Comparison of ENCODE assay signal across 9 mouse cellular contexts in the genomic region with DNA sequence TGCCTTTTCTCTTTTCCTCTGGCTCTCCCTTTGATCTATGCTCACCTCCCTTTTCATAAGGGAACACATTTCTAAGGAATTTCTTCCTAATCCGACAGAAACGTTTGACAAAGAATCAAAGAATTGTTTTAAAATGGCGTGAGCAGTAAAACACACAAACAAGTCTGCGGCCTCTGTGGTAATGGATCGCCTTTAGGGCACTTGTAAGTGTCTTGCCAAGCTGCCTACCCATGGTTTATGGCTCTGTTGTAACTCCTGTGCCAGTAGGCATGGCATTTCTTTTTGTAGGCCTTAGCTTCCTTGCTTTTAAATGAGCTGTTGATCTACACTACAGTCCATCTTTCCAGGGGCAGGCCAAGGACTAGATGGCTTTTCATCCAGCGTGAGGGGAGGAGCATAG. TPM values are rescaled to one million over a fixed set of nuclear protein-coding genes. Genes with fewer than 3 reads are reported as not detected.
A peak's percentile ranks its signal among the peaks of the same experiment; 100 is the strongest.
DNase-seq lines count a peak whose midpoint lies in the region; ATAC-seq and TF ChIP-seq lines count a peak whose summit lies in the region.
"Had no signal": no experiment of that assay in that cellular context is flagged by ENCODE, and none has a peak within 500 bp of the region (broad histone marks: within the 10 kb centered on the region; RNA-seq: fewer than 3 reads in every experiment).

No protein-coding gene starts in this region.

- peak overlapping the region; percentile 88 for H3K4me3 ChIP-seq in heart, embryonic 16.5 days (ENCODE audit: low read length)
- no peak overlapping the region; the same call in 1 of the 2 replicates for H3K4me3 ChIP-seq in heart, adult 2 months
- peak overlapping the region; percentile 84 for H3K4me3 ChIP-seq in hindbrain, embryonic 13.5 days
- H3K4me3 ChIP-seq in midbrain, embryonic 13.5 days (replicated peaks), result peak overlapping the region; percentile 78

- no peaks in the 10 kb centered on the region for H3K27me3 ChIP-seq in heart, embryonic 16.5 days (ENCODE audit: control insufficient read depth, insufficient read depth, low read length)
- no peaks in the 10 kb centered on the region for H3K27me3 ChIP-seq in heart, adult 2 months (ENCODE audit: control insufficient read depth, insufficient read depth, low read length)
- no peaks in the 10 kb centered on the region for H3K27me3 ChIP-seq in hindbrain, embryonic 13.5 days
- H3K27me3 ChIP-seq in midbrain, embryonic 13.5 days, result peaks cover 5% of the 10 kb centered on the region; the same call in 1 of the 2 replicates

- H3K79me2 ChIP-seq in heart, adult 2 months (replicated peaks; ENCODE audit: control insufficient read depth, insufficient read depth, low read length), result no peaks in the 10 kb centered on the region

- TF ChIP-seq POLR2A in heart, adult 2 months (IDR thresholded peaks at IDR 0.05; ENCODE audit: insufficient read depth, low read depth, low read length), result no peak

- no peak for ATAC-seq in heart, embryonic 16.5 days (replicated peaks; ENCODE audit: extremely low read depth, insufficient read depth, low FRiP score)
- ATAC-seq in hindbrain, embryonic 13.5 days (ENCODE audit: low FRiP score), result no peak
- ATAC-seq in midbrain, embryonic 13.5 days, result no peak

- no peak for DNase-seq in heart, adult 2 months
- DNase-seq in embryo, embryonic 10.5 days (ENCODE audit: low spot score), result peak; percentile 42
- DNase-seq in adrenal gland, postnatal 25 days, result no peak
- DNase-seq in right cerebral cortex, adult 2 months (ENCODE audit: low spot score in 2 of 2), result no peak
- no peak for DNase-seq in heart, postnatal 36 days

- TF ChIP-seq CTCF in heart, adult 2 months (IDR thresholded peaks at IDR 0.05), result no peak

- H3K4me2 ChIP-seq in heart, embryonic 16.5 days (ENCODE audit: low read depth, low read length), result peak overlapping the region; percentile 85
- peak overlapping the region; percentile 84 for H3K4me2 ChIP-seq in hindbrain, embryonic 13.5 days
- peak overlapping the region; percentile 94 for H3K4me2 ChIP-seq in midbrain, embryonic 13.5 days (replicated peaks)

- H3K4me1 ChIP-seq in heart, embryonic 16.5 days (ENCODE audit: control insufficient read depth, insufficient read depth, low read length), result peaks cover 9% of the 10 kb centered on the region
- no peaks in the 10 kb centered on the region; the same call in 1 of the 2 replicates for H3K4me1 ChIP-seq in heart, adult 2 months (ENCODE audit: control insufficient read depth, insufficient read depth, low read length)
- peaks cover 13% of the 10 kb centered on the region for H3K4me1 ChIP-seq in hindbrain, embryonic 13.5 days (replicated peaks)
- H3K4me1 ChIP-seq in midbrain, embryonic 13.5 days (replicated peaks), result peaks cover 12% of the 10 kb centered on the region

- peak overlapping the region; percentile 90 for H3K9ac ChIP-seq in heart, embryonic 16.5 days (ENCODE audit: low read length)
- no peak overlapping the region for H3K9ac ChIP-seq in heart, adult 2 months (ENCODE audit: low read depth, low read length)
- 0 out of 2 replicates have a peak overlapping the region, but pooled peaks have one; percentile 70 for H3K9ac ChIP-seq in hindbrain, embryonic 13.5 days
- peak overlapping the region; percentile 88; the same call in 1 of the 2 replicates for H3K9ac ChIP-seq in midbrain, embryonic 13.5 days (replicated peaks)

- H3K36me3 ChIP-seq in heart, embryonic 16.5 days (ENCODE audit: control insufficient read depth, insufficient read depth), result no peaks in the 10 kb centered on the region
- H3K36me3 ChIP-seq in heart, adult 2 months (ENCODE audit: control insufficient read depth, insufficient read depth, low read length), result no peaks in the 10 kb centered on the region; the same call in 1 of the 2 replicates
- H3K36me3 ChIP-seq in hindbrain, embryonic 13.5 days, result no peaks in the 10 kb centered on the region
- H3K36me3 ChIP-seq in midbrain, embryonic 13.5 days, result no peaks in the 10 kb centered on the region
- H3K36me3 ChIP-seq: G1E had no signal

- peaks cover 3% of the 10 kb centered on the region; the same call in 1 of the 2 replicates for H3K9me3 ChIP-seq in heart, embryonic 16.5 days (replicated peaks; ENCODE audit: control insufficient read depth, low read length)
- no peaks in the 10 kb centered on the region for H3K9me3 ChIP-seq in hindbrain, embryonic 13.5 days
- H3K9me3 ChIP-seq in midbrain, embryonic 13.5 days, result no peaks in the 10 kb centered on the region

- WGBS in heart, embryonic 16.5 days, result 38% methylated on average over 6 of the region's 6 CpGs
- 59% methylated on average over 6 of the region's 6 CpGs for WGBS in heart, adult 2 months
- WGBS in hindbrain, embryonic 13.5 days, result 24% methylated on average over 6 of the region's 6 CpGs
- WGBS in midbrain, embryonic 13.5 days, result 26% methylated on average over 6 of the region's 6 CpGs

- intact Hi-C loops in heart, adult 2 months (cut with DNase I), result loop anchor here (5.0 kb wide), 1 partner anchor 86 kb away; no protein-coding TSS in a partner anchor
- intact Hi-C loops in heart, postnatal 36 days (cut with DNase I), result loop anchor here (5.0 kb wide), 1 partner anchor 81 kb away; no protein-coding TSS in a partner anchor

- no peak for TF ChIP-seq EP300 in heart, adult 2 months (IDR thresholded peaks at IDR 0.05; ENCODE audit: insufficient read depth, low read depth, low read length)

- H3K27ac ChIP-seq in heart, embryonic 16.5 days (ENCODE audit: low read length), result no peak overlapping the region
- H3K27ac ChIP-seq in heart, adult 2 months, result no peak overlapping the region
- H3K27ac ChIP-seq in hindbrain, embryonic 13.5 days, result no peak overlapping the region
- no peak overlapping the region for H3K27ac ChIP-seq in midbrain, embryonic 13.5 days

RNA-seq across cellular contexts. Expression of a gene that starts 0.8 kb away (rescaled TPM):
- 24.1 and 25.1 TPM in 2 replicates for polyA plus RNA-seq in heart, embryonic 16.5 days (2015; fragmentation: Nextera tagmentation; extraction: Ambion mirVana)
- total RNA-seq in heart, adult 2 months (2021), result 1 to 10 TPM; 6.2 to 6.4 TPM
- polyA plus RNA-seq in heart, adult 2 months (2012; rRNA removed), result 2.6 and 4.2 TPM in 2 replicates
- 45.6 and 50.2 TPM in 2 replicates for polyA plus RNA-seq in hindbrain, embryonic 13.5 days (2015; fragmentation: Nextera tagmentation; extraction: Ambion mirVana)
- 41.2 TPM in 2 replicates for polyA plus RNA-seq in midbrain, embryonic 13.5 days (2015; fragmentation: Nextera tagmentation; extraction: Ambion mirVana)
- 24.4 and 26.6 TPM in 2 replicates for total RNA-seq in adrenal gland, postnatal 25 days (2021)
- 1 to 10 TPM; 6.2 to 6.3 TPM for total RNA-seq in heart, postnatal 36 days (2021)
- polyA plus RNA-seq: G1E had no signal
